Mouse (Mus musculus) lung, postnatal 4 days (tissue): Measurements from ENCODE around the gene Ankrd33.
"Not testable (repeated sequence)": the region's sequence is repeated elsewhere in the genome, so short reads cannot be mapped to it uniquely, and the experiment has no call there.

Source experiments
- DNase-seq, 2 experiments: peaks; one replicate each; pipeline ENCODE4 v3.0.0; 2021

Gene Ankrd33

DNA sequence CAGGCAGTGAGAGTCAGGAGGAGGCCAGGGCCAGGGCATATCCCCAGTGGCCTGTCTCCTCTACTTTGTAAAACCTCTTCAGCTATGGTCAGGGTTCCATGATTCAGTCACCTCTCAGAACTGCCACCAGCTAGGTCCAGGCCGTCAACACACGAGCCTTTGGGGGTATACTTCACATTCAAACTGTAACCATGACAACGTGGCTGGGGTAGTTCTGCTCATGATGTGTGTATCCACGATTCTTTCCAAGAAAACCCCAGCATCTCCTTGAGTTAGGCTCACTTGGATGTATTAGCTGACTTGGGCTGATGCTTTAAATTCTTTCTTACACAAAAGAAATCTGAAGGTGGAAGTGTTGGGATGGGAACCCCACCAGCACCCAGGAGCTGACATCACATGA, 27.3 kb upstream of the Ankrd33 start:
- DNase-seq, result no peak

- no peak for DNase-seq
These were observed 24.0 kb upstream of the Ankrd33 start for GRCm38 (mm10) chr15:101091551-101091950.

- DNase-seq, result no peak
These were observed 23.3 kb upstream of the Ankrd33 start for GRCm38 (mm10) chr15:101092121-101092828.

GRCm38 (mm10) chr15:101092829-101093648, 22.5 kb upstream of the Ankrd33 start:
- DNase-seq, result no peak

DNA sequence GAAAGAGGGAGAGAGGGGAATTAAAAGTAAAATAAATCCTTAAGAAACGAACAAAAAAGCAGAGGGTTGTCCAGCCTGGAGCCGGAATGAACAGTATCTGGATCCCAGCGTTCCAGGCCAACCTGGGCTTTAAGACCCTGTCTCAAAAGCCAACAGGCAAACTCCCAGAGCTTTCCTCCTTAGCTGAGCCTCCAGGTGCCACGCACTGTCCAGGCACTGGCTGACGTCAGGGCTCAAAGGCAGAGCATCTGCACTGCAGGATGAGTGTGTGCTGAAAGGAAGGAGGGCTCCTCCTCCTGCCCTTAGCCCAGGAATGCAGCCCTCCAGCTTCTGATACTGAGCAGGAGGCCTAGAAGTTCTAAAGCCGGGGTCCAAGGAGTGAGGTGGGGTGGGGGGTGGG, 21.6 kb upstream of the Ankrd33 start:
- no peak for DNase-seq

DNA sequence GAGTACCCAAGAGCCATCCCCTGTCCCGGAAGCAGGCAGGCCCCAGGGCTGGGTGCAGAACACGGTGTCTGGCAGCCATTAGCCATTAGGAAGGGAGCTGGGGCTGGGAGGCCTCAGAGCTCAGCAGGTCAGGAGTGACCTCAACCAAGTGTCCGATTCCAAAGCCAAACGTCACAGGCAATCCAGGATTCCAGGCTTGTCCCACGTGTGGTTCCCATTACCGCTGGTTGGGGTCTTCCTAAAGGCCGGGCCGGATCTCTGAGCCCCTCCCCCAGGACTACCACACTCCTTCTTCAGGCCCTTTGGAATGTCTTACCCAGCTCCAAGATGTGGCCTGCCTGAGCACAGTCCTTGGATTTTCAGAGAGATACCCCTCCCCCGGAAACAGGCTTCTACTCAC, 20.6 kb upstream of the Ankrd33 start:
- DNase-seq, result no peak

DNA sequence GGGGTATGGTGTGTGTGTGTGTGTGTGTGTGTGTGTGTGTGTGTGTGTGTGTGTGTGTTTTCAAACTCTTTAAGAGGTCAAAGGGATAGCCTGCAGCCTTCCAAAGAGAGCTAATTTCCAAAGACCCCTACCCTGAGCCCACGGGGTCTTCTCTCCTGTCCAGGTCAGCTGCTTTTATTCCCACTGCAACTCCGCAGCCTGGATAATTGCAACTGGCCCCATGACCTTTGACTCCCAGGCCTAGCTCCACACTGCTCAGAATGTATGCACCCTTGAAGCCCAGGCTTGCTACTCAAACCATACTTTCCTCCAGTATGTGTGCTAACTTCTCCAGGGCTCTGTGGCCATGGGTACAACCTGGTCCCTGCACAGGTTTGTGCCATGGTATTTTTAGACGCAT, 20.2 kb upstream of the Ankrd33 start:
- no peak for DNase-seq

- DNase-seq, result peak; percentile 26 to 49
These were observed 17.4 kb upstream of the Ankrd33 start for GRCm38 (mm10) chr15:101097985-101098651.

DNA sequence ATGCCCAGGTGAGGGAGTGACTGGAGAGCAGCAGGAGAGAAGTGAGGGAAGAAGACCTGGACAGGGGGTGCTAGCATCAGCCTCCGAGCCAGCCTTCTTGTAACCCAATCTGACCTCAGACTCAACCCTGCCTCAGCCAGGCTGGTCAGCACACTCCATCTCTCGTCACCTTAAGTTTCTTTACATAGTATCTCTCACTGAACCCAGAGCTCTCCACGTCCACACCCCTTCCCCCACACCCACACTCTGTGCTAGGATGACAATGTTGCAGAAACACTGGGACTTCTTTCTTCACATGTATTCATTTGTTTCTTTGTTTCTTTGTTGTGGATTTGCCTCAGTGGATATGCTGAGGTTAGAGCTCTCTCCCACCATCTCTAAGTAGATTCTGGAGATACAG, 14.6 kb upstream of the Ankrd33 start:
- DNase-seq, result no peak

DNA sequence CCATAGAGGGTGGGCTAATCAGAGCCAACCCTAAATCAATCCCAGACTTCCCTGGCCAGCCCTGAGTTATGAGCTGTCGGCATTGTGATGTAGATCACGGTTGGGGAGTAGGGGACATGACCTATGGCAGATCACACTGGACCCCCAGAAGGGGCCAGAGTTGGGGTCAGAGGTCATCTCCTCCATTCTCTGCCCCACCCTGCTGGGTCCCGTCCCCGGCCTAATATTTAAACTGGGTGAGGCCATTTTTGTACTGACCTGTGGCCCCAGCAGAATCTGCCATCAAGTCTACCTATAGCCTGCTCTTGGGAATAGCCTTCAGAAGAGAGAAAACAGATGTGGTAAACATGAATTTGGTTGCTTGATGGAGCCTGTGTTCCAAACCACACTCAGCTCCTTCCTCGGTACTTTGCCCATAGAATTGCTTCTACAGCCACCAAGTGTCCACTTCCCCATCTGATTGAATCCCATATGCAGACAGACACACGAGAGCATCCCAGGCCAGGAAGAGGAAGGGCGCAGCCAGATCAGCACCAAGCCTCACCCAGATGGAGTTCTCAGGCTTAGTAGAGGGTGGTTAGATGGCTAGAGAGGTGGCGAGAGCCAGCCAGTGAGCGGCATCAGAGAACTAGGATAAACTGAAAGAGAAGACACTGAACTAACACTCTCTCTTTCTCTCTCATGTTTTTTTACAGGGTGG, 11.8 kb upstream of the Ankrd33 start:
- DNase-seq, result no peak

DNA sequence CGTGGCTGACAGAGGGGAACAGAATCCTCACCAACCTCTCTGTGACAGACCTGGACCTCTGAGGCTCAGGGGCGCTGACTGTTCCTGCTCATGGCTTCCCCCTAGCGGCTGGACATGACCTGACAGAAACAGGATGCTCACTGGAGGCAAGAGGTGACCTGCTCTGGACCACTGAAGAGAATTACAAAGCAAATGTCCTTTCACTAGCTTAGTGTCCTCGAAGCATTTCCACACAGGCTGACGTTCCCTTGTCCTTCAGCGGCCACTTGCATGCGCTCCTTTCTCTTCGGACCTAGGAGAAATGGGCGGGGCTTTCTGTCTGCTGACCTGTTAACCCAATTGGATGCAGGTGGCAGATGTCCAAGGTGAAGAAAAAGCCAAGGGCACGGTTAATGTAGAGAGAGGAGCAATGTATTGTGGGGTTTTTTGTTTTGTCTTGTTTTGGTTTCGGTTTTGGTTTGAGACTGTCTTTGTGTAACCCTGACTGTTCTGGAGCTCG, 10.0 kb upstream of the Ankrd33 start:
- peak; percentile 82 to 88 for DNase-seq

DNA sequence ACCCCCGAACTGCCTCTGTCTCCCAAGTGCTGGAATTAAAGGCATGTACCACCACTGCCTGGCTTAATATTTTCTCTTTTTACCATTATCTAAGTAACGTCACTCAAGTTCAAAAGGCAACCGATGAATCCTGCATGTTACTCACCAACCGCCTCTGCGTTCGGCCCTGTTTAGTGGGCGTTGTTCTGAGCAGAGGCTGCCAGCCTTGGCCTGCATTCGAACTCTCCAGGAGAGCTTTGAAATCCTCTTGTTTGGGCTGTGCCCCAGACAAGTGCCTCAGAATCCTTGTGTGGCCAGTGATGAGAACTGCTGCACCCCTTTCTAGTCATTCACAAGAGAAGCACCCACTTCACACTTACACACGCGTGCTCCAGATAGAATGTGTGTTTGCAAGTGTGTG, 9.5 kb upstream of the Ankrd33 start:
- DNase-seq, result no peak

DNA sequence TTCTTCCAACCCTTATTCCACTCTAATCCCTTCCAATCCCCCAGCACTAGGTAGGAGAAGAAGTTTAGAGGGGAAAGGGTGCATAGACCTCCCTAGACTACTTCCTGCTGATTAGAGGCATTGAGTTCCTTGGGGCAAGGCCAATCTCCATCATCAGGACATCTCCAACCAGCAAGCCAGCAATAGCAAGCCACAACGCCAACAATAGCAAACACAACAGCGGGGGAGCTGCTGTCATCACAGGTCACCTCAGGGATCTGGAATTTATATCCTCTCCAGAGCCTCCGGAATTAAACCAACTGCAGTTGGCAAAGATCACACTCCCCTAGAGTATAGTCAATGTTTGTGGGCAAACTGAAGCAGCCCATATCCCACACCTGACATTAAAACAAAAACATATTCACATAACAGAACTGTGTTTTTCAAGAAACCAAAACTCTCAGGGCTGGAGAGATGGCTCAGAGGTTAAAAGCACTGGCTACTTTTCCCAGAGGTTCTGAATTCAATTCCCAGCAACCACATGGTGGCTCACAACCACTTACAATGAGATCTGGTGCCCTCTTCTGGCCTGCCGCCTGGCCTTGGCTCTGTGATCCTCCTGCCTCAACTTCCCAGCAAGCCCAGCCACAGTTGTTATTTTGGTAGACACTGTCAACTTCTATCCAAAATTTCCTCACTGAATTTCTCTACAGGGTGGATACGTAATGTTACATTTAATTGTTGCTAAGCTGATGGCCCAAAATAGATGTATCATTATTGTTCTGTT, 7.5 kb upstream of the Ankrd33 start:
- no peak for DNase-seq

DNA sequence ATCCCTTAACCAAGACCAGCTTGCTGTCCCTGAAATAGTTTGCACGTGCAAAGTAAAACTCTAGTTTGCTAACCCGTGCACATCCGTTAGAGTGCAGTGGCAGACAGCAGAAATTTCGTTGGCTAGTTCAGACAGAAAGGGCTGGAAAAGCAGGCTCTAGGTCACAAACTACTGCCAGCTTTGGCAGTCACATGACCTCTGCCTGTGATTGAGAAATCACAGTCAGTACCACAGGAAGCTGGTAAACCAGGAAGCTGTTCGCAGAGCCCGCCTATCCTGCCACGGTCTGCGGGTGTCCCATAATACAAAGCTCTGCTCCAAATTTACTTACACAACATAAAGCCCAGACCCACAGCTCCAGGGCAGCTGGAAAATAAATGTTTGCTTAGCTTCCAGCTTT, 2.4 kb upstream of the Ankrd33 start:
- DNase-seq, result peak; percentile 75 to 87

DNA sequence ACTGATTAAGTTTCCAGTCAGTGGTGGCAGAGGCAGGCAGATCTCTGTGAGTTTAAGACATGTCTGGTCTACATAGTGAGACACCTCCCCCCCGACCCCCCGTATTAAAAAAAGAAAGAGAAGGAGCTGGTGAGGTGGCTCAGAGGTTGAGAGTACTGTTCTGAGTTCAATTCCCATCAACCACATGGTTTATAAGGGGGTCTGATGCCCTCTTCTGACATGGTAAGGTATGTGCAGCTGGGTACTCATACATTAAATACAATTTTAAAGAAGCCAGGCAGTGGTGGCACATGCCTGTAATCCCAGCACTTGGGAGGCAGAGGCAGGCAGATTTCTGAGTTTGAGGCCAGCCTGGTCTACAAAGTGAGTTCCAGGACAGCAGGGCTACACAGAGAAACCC, 1.8 kb upstream of the Ankrd33 start:
- DNase-seq, result not testable (repeated sequence)

DNA sequence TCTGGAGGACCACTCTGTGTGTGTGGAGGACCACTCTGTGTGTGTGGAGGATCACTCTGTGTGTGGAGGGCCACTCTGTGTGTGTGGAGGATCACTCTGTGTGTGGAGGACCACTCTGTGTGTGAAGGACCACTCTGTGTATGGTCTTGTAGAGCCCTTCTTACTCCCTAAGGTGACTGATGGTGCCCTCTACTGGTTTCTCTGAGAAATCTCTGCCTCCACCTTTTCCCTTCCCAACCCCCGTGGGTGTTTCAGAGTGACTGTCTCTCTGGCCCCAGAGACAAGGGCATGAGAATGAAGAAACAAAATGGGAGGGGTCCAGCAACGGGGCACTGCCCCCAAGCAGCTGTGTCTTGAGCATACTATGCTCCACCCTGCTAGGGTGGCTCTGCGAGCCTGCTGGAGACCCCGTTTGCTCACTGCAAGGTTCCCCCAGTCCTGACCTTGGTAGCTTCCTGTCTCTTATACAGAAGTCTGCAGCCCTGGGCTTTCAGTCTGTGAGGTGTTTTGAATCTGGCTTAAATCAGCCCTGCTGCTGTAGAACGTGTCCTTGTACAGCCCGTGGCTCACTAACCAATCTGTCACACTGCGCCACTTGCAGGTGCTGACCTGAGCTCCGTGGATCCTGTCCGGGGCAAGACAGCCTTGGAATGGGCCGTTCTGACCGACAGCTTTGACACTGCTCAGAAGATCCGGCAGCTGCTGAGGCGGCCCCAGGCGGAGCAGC, 3.0 kb downstream of the Ankrd33 start:
- peak; percentile 22 to 45 for DNase-seq

GRCm38 (mm10) chr15:101121411-101122289, 6.1 kb downstream of the Ankrd33 start:
- peak in 1 of 2 experiments; percentile 7 for DNase-seq

DNA sequence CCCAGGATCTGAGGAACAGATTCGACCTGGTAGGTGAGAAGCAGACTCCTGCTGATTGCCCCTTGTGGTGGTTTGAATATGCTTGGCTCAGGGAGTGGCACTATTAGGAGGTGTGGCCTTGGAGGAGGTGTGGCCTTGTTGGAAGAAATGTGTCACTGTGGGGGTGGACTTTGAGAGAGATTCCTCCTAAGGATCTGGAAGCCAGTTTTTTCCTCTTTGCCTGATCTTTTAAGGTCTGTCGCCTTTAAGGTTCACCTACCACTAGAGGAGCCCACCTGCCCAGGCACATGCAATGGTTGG, 6.7 kb downstream of the Ankrd33 start:
- DNase-seq, result peak; percentile 55 to 59

DNA sequence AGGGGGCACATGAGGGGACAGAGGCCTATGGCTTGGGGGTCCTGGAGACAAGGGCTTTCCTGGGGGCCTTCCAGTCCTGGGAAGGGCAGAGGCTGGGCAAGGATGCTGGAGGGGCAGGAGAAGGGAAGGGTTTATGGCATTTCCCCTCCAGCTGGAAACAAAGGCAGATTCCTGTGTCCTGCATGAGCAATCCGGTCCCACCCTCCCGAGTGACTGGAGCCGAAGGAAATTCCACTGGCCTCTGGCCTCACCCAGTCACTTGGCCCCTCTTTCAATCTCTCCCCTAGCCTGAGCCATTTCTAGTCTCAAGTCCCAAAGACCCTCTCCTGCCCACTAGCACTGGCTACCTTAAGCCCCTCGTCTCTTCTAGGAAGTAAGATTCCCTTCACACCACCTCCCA, 7.6 kb downstream of the Ankrd33 start:
- DNase-seq, result peak; percentile 59 to 76

GRCm38 (mm10) chr15:101125561-101125960, 10.0 kb downstream of the Ankrd33 start:
- no peak for DNase-seq
